Mouse (Mus musculus) heart, adult 2 months (tissue): ENCODE results near the gene Ccdc162.

Experiments used
- CTCF ChIP-seq: fragments of 200-600 bp; IDR thresholded peaks from 2 replicates; pipeline ENCODE4 v1.8.1; 2022; ENCODE audit warnings: antibody characterized with exemption, mild to moderate bottlenecking, moderate library complexity
- EP300 ChIP-seq: fragments of 200-500 bp; IDR thresholded peaks from 2 replicates; pipeline ENCODE4 v1.6.1; 2011; ENCODE audit warnings: low read depth, low read length, control low read depth; ENCODE audit not compliant: insufficient read depth

- TF ChIP-seq CTCF (no peak), EP300 (no peak)
These were observed 113.8 kb downstream of the Ccdc162 start for GRCm38 (mm10) chr10:41602667-41603066.
